Mouse (Mus musculus) lung, embryonic 15.5 days (tissue): Measurements from ENCODE around the gene Slc29a3. TPM values are rescaled to one million over a fixed set of nuclear protein-coding genes. Genes with fewer than 3 reads are reported as not detected.
"Not testable (repeated sequence)": the region's sequence is repeated elsewhere in the genome, so short reads cannot be mapped to it uniquely, and the experiment has no call there.

Source experiments
- ATAC-seq: fragments of 200-750 bp; cut with Nextera tagmentation; 2 replicates; pipeline ENCODE4 v1.8.0; 2017; ENCODE audit warnings: moderate number of reproducible peaks, borderline replicate concordance; ENCODE audit not compliant: low FRiP score, low TSS enrichment; ENCODE audit errors: extremely low read depth
- H3K27ac ChIP-seq: fragments of 300-500 bp; sonication (generic); 2 replicates; pipeline ENCODE4 v1.5.1; 2015; ENCODE audit warnings: moderate library complexity, mild to moderate bottlenecking, inconsistent platforms
- H3K27me3 ChIP-seq: fragments of 300-500 bp; sonication (generic); 2 replicates; pipeline ENCODE4 v1.6.1; 2015; ENCODE audit warnings: inconsistent platforms
- H3K36me3 ChIP-seq: fragments of 300-500 bp; sonication (generic); 2 replicates; pipeline ENCODE4 v1.6.1; 2015; ENCODE audit warnings: inconsistent platforms
- H3K4me1 ChIP-seq: fragments of 300-500 bp; sonication (generic); 2 replicates; pipeline ENCODE4 v1.6.1; 2015; ENCODE audit warnings: inconsistent platforms
- H3K4me2 ChIP-seq: fragments of 300-500 bp; sonication (generic); 2 replicates; pipeline ENCODE4 v1.6.1; 2015; ENCODE audit warnings: inconsistent platforms, mild to moderate bottlenecking, moderate library complexity
- H3K4me3 ChIP-seq: fragments of 300-500 bp; sonication (generic); 2 replicates; pipeline ENCODE4 v1.5.1; 2015; ENCODE audit warnings: mild to moderate bottlenecking, inconsistent platforms
- H3K9ac ChIP-seq: fragments of 300-500 bp; sonication (generic); 2 replicates; pipeline ENCODE4 v1.6.1; 2015; ENCODE audit warnings: inconsistent platforms
- H3K9me3 ChIP-seq: fragments of 300-500 bp; sonication (generic); 2 replicates; pipeline ENCODE4 v1.6.1; 2016; ENCODE audit warnings: inconsistent platforms
- WGBS: fragments of 180-500 bp; shearing (Covaris S2); methylation state at CpG from one replicate; pipeline ENCODE4 v1.1.7; 2015; 5-methylcytosine and 5-hydroxymethylcytosine counted together
- polyA plus RNA-seq: library from polyadenylated mRNA; unstranded; fragments of >200 nt; fragmentation: Nextera tagmentation; extraction: Ambion mirVana; gene quantifications from 2 replicates; pipeline ENCODE4 v1.2.1, GENCODE M21; 2015

The Slc29a3 gene
- polyA plus RNA-seq, 1 experiment from 2014 or later, result 13.3 TPM

GRCm38 (mm10) chr10:60720461-60720860 is 32.1 kb downstream of the Slc29a3 start:
- ATAC-seq, result no peak
- Histone ChIP-seq H3K9ac (no peak overlapping the region), H3K27me3 (no peaks in the 10 kb centered on the region), H3K27ac (no peak overlapping the region), H3K4me2 (no peak overlapping the region), H3K4me1 (no peaks in the 10 kb centered on the region), H3K4me3 (no peak overlapping the region), H3K36me3 (peaks cover 3% of the 10 kb centered on the region; the same call in 1 of the 2 replicates), H3K9me3 (no peaks in the 10 kb centered on the region)
- 73% methylated on average over 5 of the region's 5 CpGs for WGBS

GRCm38 (mm10) chr10:60718491-60718890 is 34.1 kb downstream of the Slc29a3 start:
- no peak overlapping the region for H3K9ac ChIP-seq
- H3K36me3 ChIP-seq, result peaks cover 16% of the 10 kb centered on the region
- 89% methylated on average over 2 of the region's 2 CpGs for WGBS
- no peak overlapping the region for H3K4me3 ChIP-seq
- H3K27me3 ChIP-seq, result no peaks in the 10 kb centered on the region
- H3K27ac ChIP-seq, result no peak overlapping the region
- no peak for ATAC-seq
- no peak overlapping the region for H3K4me2 ChIP-seq
- H3K9me3 ChIP-seq, result no peaks in the 10 kb centered on the region
- H3K4me1 ChIP-seq, result no peaks in the 10 kb centered on the region

GRCm38 (mm10) chr10:60716449-60716848 is 36.1 kb downstream of the Slc29a3 start:
- peaks cover 16% of the 10 kb centered on the region for H3K36me3 ChIP-seq
- no peak overlapping the region for H3K4me3 ChIP-seq
- H3K9ac ChIP-seq, result no peak overlapping the region
- no peaks in the 10 kb centered on the region for H3K4me1 ChIP-seq
- no peak overlapping the region for H3K4me2 ChIP-seq
- no peak for ATAC-seq
- 92% methylated on average over 3 of the region's 3 CpGs for WGBS
- H3K27ac ChIP-seq, result no peak overlapping the region
- no peaks in the 10 kb centered on the region for H3K9me3 ChIP-seq
- no peaks in the 10 kb centered on the region for H3K27me3 ChIP-seq

- H3K27ac ChIP-seq, H3K4me1 ChIP-seq, H3K27me3 ChIP-seq, H3K9me3 ChIP-seq, H3K4me3 ChIP-seq, ATAC-seq, H3K4me2 ChIP-seq, H3K9ac ChIP-seq: not testable (repeated sequence)
- 46% methylated on average over 8 of the region's 8 CpGs for WGBS
- H3K36me3 ChIP-seq, result peaks cover 16% of the 10 kb centered on the region
Measured at GRCm38 (mm10) chr10:60712299-60712698, 40.3 kb downstream of the Slc29a3 start.

GRCm38 (mm10) chr10:60708837-60709236 is 43.8 kb downstream of the Slc29a3 start:
- H3K9me3 ChIP-seq, result no peaks in the 10 kb centered on the region
- H3K4me2 ChIP-seq, result no peak overlapping the region
- H3K27me3 ChIP-seq, result no peaks in the 10 kb centered on the region
- 72% methylated on average over 5 of the region's 5 CpGs for WGBS
- H3K4me1 ChIP-seq, result no peaks in the 10 kb centered on the region
- ATAC-seq, result no peak
- peaks cover 2% of the 10 kb centered on the region; the same call in 1 of the 2 replicates for H3K36me3 ChIP-seq
- H3K27ac ChIP-seq, result no peak overlapping the region
- no peak overlapping the region for H3K4me3 ChIP-seq
- H3K9ac ChIP-seq, result no peak overlapping the region

GRCm38 (mm10) chr10:60706268-60706667 is 46.3 kb downstream of the Slc29a3 start:
- Histone ChIP-seq H3K27me3 (no peaks in the 10 kb centered on the region), H3K9ac (no peak overlapping the region), H3K4me2 (no peak overlapping the region), H3K4me3 (no peak overlapping the region), H3K9me3 (no peaks in the 10 kb centered on the region), H3K36me3 (no peaks in the 10 kb centered on the region), H3K4me1 (no peaks in the 10 kb centered on the region), H3K27ac (no peak overlapping the region)
- no peak for ATAC-seq
- WGBS, result 83% methylated on average over 4 of the region's 4 CpGs

- no peak for ATAC-seq
- Histone ChIP-seq H3K27ac (no peak overlapping the region), H3K9me3 (no peaks in the 10 kb centered on the region), H3K9ac (no peak overlapping the region), H3K4me2 (no peak overlapping the region), H3K4me1 (no peaks in the 10 kb centered on the region), H3K4me3 (no peak overlapping the region), H3K36me3 (no peaks in the 10 kb centered on the region), H3K27me3 (no peaks in the 10 kb centered on the region)
- WGBS, result 53% methylated on average over 2 of the region's 2 CpGs
Measured at GRCm38 (mm10) chr10:60705134-60705533, 47.5 kb downstream of the Slc29a3 start.

- Histone ChIP-seq H3K4me3 (no peak overlapping the region), H3K9me3 (no peaks in the 10 kb centered on the region), H3K4me1 (no peaks in the 10 kb centered on the region), H3K27me3 (0 out of 2 replicates have a peak, but pooled peaks cover 7% of the 10 kb centered on the region), H3K36me3 (no peaks in the 10 kb centered on the region), H3K27ac (no peak overlapping the region), H3K9ac (no peak overlapping the region), H3K4me2 (no peak overlapping the region)
- WGBS, result 75% methylated on average over 6 of the region's 6 CpGs
- ATAC-seq, result no peak
Measured at GRCm38 (mm10) chr10:60697775-60698174, 54.8 kb downstream of the Slc29a3 start.

GRCm38 (mm10) chr10:60696975-60697374 is 55.6 kb downstream of the Slc29a3 start:
- no peaks in the 10 kb centered on the region for H3K9me3 ChIP-seq
- ATAC-seq, result no peak
- no peaks in the 10 kb centered on the region for H3K4me1 ChIP-seq
- H3K27ac ChIP-seq, result no peak overlapping the region
- no peaks in the 10 kb centered on the region for H3K36me3 ChIP-seq
- WGBS, result 15% methylated on average over 5 of the region's 5 CpGs
- no peak overlapping the region for H3K9ac ChIP-seq
- 0 out of 2 replicates have a peak, but pooled peaks cover 7% of the 10 kb centered on the region for H3K27me3 ChIP-seq
- H3K4me2 ChIP-seq, result no peak overlapping the region
- H3K4me3 ChIP-seq, result no peak overlapping the region

- 79% methylated on average over 6 of the region's 6 CpGs for WGBS
- no peak within 1 kb of the TSS for H3K9ac ChIP-seq
Measured at GRCm38 (mm10) chr10:60696390-60696789, 56.2 kb downstream of the Slc29a3 start, which contains the start of gene Cdh23. Gene Cdh23 (minus strand): TSS chr10:60696490.

GRCm38 (mm10) chr10:60691671-60692390 is 60.8 kb downstream of the Slc29a3 start:
- no peak overlapping the region for H3K4me2 ChIP-seq
- peaks cover 32% of the 10 kb centered on the region for H3K27me3 ChIP-seq
- WGBS, result 65% methylated on average over 19 of the region's 20 CpGs
- H3K4me1 ChIP-seq, result peaks cover 2% of the 10 kb centered on the region
- no peak overlapping the region for H3K9ac ChIP-seq
- H3K36me3 ChIP-seq, result no peaks in the 10 kb centered on the region
- no peaks in the 10 kb centered on the region for H3K9me3 ChIP-seq
- no peak overlapping the region for H3K4me3 ChIP-seq
- no peak overlapping the region for H3K27ac ChIP-seq
- ATAC-seq, result no peak

More at GRCm38 (mm10) chr10:60696390-60696789, 56.2 kb downstream of the Slc29a3 start, which contains the start of gene Cdh23:
- no peak within 1 kb of the TSS for H3K4me2 ChIP-seq
- H3K27ac ChIP-seq, result no peak within 1 kb of the TSS
- no peaks in the 10 kb centered on the region for H3K4me1 ChIP-seq
- H3K9me3 ChIP-seq, result no peaks in the 10 kb centered on the region
- 0 out of 2 replicates have a peak, but pooled peaks cover 7% of the 10 kb centered on the region for H3K27me3 ChIP-seq
- H3K36me3 ChIP-seq, result no peaks in the 10 kb centered on the region
- H3K4me3 ChIP-seq, result no peak within 1 kb of the TSS
- no peak for ATAC-seq

- no peak overlapping the region for H3K27ac ChIP-seq
- no peak overlapping the region for H3K4me3 ChIP-seq
- H3K27me3 ChIP-seq, result peaks cover 41% of the 10 kb centered on the region
- no peaks in the 10 kb centered on the region for H3K9me3 ChIP-seq
- ATAC-seq, result no peak
- H3K4me2 ChIP-seq, result no peak overlapping the region
- H3K4me1 ChIP-seq, result peaks cover 11% of the 10 kb centered on the region
- 36% methylated on average over 6 of the region's 6 CpGs for WGBS
- no peaks in the 10 kb centered on the region for H3K36me3 ChIP-seq
- H3K9ac ChIP-seq, result no peak overlapping the region
Measured at GRCm38 (mm10) chr10:60690960-60691359, 61.6 kb downstream of the Slc29a3 start.
